Mouse (Mus musculus): ENCODE measurements around the gene Mfsd4a.
A peak's percentile ranks its signal among the peaks of the same experiment; 100 is the strongest.

The Mfsd4a gene

DNA sequence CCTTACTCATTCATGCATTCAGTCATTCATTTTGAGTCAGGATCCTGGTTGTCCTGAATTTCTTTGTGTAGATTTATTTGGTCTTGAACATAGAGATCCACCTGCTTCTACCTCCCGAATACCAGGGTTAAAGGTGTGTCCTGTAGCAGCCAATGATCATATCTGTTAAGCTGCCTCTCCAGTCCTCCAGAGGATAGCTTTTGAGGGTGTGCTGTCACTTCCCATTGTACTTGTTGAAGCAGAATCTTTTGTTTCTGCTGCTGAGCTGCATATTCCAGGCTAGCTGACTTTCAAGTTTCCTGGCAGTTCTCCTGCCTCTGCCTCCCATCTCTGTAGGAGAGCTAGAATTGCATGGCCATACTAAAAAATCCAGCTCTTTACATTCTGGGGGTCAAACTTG is 51.2 kb downstream of the Mfsd4a start:
- no peak for DNase-seq (ENCODE audit: low read depth, low spot score)

DNA sequence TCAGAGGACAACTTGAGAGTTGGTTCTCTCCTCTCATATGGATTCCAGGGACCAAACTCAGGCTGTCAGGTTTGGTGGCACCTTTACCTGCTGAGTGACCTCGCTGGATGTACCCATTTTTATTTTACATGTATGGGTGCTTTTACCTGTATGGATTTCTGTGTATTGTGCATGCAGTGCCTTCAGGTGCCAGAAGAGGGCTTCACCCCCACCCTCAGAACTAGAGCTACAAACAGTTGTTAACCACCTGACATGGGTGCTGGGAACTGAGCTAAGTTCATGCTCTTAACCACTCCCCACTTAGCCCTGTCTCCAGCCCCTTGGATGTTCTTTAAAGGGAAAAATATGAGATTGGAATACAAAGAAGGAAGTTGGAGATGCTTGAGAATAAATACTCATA is 53.1 kb downstream of the Mfsd4a start:
- no peak for DNase-seq (ENCODE audit: low read depth, low spot score)

DNA sequence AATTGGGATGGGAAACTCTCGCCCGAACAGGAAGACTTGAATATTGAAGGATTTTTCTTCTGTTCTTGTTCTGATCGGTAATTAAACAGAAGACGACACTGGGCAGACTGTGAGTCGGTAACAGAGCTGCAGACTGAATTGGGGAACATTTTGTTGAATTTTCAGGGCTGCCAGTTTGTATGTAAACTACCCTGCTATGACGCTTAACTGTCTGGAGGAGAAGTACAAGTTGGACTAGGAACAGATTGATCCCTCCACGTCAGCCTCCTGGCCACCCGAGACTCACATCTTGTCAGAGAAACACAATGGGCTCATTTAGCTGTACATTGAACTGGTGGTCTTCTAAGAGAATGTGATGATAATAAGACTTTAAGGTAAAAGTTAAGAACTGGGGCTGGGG is 55.0 kb downstream of the Mfsd4a start:
- DNase-seq (ENCODE audit: low read depth, low spot score), result no peak

DNA sequence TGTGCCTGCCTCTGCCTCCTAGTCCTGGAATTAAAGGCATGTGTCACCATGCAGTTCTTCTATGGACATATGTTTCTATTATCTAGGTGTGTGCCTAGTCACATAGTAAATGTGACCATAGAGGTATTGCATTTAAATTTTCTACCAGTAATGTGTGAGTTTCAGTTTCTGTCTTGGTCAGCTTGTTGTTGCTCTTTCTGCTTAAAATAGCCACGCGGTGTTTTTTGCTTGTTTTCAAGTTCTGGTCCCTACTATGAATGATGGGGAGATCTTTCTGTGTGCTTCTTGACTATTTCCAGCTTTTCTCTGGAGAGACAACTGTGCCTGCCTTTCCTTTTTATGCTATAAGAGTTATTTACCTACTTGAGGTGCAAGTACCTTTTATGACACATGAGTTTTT is 56.1 kb downstream of the Mfsd4a start:
- DNase-seq (ENCODE audit: low read depth, low spot score), result no peak

DNA sequence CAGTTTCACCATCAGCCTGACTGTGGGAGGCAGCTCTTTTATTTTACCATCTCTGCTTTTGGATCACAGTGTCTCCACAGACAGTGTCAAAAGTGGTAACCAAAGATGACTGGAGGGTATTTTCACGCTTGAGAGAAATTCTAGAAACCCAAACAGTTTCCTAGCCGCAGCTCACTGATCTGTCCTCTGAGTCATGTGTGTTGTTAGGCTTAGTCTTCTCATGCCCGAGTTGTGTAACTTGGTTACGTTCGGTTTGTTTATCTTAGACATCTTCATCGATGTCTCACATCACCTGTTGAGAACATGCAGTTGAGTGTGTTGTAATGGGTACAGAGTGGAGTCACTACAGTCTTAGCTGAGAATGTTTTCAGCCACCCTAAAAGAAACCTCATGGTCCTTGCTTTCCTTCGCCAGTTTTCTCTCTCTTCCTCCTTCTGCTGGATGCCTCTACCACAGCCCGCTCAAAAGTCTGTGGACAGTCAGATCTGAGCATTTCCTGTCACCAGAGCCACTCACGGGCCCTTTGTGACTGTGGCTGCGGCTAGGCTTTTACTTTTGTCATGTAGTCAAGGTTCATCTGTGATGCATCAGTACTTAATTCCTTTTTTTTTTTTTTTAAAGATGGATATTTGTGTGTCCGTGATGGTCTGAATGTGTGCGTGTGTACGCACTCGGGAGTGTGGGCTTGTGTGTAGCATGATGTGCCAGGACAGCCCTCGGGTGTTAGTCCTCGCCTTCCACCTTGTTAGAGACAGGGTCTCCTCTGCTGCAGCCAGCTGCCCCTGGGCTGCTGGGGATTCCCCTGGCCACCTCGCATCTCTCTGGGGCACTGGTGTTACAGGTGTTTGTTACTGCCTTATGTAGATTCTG is 57.0 kb downstream of the Mfsd4a start:
- DNase-seq (ENCODE audit: low read depth, low spot score), result no peak

DNA sequence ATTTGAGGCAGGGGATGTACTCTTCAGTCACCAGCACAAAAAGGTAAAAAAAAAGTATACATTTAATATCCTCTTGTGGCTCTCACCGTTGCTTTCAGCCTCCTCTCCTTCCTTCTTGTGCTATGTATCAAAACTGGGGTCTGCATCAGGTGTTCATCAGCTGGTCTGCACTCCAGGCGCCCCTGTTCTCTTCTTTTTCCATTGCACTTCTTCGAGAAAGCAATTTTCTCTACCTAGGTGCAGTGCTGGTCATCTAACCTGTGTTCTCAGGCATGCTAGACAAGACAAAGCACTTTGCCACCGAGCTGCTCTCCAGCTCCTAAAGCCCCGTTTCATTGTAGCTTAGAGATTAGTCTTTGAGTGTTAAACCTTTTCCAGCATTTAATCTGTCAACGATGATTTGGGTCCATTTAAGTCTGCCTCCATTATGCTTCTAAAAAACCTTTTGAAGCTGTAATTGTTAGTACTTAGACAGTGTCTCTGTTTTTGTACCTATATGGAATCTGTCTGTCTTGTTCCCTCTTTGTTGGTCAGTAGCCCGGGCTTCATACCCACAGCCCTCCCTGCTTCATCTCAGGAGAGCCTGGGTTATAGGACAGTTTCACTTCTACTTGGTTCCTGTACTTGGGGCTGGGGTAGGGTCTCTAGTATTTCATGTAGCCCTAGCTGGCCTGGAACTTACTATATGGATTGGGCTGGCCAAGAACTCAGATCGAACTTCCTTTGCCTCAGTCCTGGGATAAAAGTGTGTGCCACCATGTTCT is 58.8 kb downstream of the Mfsd4a start:
- DNase-seq (ENCODE audit: low read depth, low spot score), result no peak

DNA sequence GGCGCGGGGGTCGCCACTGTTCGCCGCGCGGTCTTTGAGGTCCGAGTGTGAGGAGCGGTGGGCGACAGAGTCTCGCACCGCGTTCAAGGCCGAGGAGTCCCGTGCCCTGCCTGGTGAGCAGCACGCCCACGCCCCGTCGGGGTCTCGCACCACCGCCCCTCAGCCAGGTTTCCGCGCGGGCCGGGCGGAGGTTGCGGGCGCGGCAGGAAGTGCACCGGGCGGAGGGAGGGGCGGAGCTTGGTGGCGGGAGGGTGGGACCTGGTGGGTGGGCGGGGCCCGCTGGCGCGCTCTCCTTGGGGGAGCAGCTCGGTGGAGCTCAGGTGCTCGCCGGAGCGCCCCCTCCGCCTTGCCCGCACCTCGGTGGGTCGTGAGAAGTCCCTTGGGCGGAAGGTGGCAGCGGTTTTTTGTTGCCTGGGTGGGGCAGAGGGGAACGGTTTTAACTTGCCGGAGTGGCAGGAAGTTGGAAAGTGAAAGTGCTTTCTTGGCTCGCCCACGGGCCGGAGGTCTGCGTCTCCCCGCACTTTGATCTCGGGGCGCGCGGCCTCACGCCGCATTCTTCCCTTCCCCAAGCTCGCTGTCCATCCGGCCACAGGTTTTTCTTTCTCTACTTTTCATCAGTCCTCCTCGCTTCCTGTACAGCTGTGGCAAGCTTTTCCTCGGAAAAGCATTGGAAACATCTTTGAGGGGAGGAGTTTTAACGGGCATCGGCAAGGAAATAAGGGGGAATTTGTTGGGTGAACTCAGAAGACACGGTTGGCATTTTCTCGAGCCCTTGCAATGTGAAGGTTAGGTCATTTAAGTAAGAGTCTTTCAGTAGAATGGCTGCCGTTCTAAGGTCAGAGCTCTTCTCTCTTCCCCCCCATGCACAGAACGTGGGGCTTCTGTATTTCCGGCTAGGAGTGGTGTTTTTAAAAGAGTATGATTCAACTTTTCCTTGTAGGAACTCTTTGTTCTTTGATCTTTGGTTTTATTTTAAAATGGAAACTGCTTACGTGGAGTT is 59.7 kb downstream of the Mfsd4a start:
- peak; percentile 79 for DNase-seq (ENCODE audit: low read depth, low spot score)

DNA sequence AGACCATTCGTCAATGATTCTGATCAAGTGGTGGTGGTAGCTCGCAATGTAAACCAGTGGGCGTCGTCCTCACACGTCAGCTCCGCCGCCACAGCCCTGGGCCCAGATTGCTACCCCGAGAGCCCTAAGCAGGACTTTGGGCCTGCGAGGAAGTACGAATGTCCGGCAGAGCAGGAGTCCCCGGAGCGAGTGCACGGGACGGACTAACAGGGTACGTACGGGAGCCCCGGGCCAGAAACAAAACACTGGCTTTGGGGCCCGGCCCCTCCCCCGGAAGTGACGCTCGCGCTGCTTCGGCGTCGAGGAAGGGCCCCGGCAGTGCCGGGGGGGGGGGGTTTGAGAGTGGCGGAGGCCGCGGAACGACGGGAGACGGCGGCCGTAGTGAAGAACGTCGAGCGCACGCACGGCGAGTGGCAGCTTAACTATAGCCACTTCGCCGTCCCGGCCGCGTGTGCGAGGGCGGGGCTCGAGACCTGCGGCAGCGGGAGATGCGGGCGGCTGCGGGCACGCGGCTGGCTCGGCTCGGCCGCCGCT is 60.5 kb downstream of the Mfsd4a start, which contains the start of gene Elk4:
Gene Elk4 (plus strand): TSS at position 326 of the 534 bp plus-strand sequence.
- peak; percentile 83 for DNase-seq (ENCODE audit: low read depth, low spot score)

DNA sequence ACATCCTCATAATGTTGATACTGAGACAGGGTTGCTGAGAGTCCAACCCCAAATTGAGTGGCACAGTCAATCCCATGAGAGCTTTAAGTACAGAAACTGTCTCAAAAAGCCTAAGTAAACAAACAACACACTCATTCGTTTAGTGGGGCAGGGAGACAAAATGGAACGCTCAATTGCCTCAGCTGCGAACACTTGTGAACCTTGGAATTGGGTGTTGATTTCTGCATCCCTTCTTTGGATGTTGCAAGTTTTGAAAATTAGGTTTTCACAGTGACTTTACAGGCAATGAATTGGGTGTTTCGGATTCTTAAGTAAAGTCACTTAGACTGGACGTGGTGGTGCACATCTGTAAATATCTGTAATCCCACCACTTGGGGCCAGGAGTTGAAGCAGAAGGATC is 61.1 kb downstream of the Mfsd4a start:
- no peak for DNase-seq (ENCODE audit: low read depth, low spot score)

DNA sequence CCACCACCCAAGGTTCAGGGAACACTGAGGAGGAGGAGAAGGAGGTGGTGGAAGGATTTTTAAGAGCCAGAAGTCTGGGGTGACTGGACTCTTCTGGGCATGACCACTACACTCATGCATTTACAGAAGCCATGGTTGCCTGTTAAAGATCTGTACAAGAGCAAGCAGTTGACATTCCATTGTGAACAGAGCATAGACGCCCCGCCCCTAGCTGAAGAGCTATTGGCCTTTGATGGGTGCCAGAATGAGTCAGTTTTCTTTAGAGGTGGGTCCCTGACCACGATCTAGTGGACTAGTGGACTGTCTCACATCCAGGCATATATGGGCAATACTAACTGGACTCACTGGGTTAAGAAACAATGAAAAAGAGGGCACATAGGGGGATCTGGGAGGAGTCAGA is 61.8 kb downstream of the Mfsd4a start:
- no peak for DNase-seq (ENCODE audit: low read depth, low spot score)

DNA sequence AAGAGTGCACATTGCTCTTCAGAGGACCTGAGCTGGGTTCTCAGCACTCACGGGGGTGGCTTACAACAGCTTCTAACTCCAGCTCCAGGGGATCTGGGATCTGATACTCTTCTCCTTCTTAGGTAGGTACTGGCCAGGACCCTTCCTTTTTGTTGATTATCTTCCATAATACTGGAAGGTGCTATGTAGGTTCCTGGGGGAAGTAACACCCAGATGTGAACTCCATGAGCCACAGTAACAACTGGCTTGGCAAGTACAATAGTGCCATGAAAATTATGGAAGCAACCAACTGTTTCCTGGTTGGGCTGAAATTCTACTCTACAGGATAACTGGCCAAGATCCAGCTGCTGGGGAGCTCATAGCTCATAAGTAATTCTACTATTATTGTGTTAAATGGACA is 62.4 kb downstream of the Mfsd4a start:
- no peak for DNase-seq (ENCODE audit: low read depth, low spot score)

DNA sequence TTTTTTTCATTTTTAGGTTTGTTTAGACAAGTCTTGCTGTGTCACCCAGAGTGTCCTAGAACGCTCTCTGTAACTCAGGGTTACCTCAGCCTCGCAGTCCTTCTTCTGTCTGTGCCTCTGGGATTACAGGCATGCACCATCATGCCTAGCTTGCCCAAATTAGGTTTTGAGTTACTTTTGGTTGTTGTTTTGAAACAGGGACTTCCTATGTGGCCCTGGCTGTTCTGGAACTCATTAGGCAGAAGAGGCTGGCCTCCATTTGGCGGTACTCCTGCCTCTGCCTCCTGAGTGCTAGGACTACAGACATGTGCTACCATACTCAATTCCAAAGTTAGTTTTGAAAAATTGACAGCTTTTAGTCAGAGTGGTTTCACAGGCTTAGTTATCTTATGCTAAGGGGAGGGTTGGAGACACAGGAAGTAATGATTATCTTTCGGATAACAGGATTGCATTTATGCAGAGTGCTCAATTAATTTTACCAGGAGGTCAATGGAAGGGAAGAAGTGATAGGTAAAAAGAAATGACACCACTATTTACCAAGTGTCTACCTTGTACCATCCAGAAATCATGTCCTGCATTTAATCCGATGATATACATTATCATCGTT is 63.2 kb downstream of the Mfsd4a start:
- no peak for DNase-seq (ENCODE audit: low read depth, low spot score)

DNA sequence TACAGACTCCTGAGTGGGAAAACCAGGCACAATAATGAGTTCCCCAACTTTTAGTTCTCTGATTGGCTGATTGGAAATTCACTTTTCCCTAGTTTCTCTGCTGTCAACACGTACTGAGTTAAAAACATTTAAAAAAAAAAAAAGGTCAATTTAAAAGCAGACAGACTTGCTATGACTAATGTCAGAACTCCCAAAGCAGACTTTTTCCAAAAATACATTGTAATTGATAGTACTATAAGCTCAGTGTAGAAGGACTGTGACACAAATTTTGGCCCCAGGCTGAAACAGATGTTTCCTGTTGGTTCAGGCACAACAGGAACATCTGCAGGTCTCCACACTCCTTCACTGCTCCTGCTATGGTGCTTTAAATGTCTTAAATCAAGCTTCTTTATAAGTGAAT is 64.0 kb downstream of the Mfsd4a start:
- DNase-seq (ENCODE audit: low read depth, low spot score), result no peak

DNA sequence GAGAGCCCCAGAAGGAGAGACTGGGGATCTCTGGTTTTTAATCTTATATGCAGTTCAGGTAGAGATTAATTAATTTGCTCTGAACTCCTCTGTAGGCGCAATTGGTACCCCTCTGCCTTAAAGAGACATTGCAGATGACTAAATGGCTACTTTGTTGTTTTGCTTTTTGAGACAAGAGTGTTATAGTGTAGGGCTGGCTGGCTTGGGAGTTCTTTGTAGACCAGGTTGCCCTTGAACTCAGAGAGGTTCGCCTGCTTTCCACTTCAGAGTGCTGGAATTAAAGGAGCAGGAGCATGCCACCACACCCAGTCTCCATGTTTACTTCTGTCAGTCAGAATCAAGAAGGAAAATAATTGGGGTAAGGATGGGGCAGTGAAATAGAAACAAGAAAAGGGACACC is 64.8 kb downstream of the Mfsd4a start:
- no peak for DNase-seq (ENCODE audit: low read depth, low spot score)

DNA sequence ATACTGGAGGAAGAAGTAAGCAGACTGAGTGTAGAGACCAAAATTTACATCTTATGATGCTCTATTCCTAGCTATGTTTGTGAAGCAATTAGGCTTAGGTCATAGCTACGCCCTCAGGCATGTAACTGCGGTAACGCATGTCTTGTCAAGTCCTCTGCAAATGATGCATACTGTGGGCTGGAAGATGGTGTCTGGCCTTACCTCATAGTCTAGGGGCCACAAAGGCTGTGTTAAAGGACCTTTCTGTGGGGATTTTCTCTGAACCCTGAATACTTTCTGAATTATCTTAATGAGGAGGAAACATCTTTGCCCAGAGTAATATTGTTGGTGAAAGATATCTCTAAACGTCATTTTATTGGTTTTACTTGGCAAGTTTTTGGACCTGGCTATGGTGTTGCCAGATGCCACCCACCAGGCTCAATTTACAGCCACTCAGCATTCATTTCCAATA is 66.0 kb downstream of the Mfsd4a start:
- DNase-seq (ENCODE audit: low read depth, low spot score), result no peak

DNA sequence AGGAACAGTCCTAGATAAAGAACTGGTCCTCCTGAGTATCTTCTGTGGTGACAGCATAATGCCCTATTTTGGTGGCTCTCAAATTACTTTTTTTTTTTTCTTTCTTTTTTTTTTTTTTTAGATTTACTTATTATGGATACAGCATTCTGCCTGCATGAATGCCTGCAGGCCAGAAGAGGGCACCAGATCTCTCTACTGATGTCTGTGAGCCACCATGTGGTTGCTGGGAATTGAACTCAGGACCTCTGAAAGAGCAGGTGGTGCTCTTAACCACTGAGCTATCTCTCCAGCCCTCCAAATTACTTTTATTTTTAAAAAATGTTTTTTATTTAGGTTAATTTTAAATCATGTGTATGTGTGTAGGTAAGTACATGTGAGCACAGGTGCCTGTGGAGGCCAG is 67.4 kb downstream of the Mfsd4a start:
- DNase-seq (ENCODE audit: low read depth, low spot score), result no peak

DNA sequence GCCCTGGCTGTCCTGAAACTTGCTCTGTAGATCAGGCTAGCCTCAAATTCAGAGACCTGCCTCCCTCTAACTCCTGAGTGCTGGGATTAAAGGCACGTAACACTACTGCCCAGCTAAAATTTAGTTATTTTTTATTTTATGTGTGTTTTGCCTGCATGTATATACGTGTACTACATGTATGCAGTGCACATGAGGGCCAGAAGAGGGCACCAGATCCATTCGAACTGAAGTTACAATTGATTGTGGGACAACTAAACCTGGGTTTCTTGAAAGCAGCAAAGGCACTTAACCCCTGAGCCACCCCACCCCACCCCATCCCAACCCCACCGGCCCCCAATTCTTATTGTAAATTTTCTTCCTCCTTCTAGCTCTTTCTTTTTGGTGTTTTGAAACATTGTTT is 72.8 kb downstream of the Mfsd4a start:
- DNase-seq (ENCODE audit: low read depth, low spot score), result no peak

DNA sequence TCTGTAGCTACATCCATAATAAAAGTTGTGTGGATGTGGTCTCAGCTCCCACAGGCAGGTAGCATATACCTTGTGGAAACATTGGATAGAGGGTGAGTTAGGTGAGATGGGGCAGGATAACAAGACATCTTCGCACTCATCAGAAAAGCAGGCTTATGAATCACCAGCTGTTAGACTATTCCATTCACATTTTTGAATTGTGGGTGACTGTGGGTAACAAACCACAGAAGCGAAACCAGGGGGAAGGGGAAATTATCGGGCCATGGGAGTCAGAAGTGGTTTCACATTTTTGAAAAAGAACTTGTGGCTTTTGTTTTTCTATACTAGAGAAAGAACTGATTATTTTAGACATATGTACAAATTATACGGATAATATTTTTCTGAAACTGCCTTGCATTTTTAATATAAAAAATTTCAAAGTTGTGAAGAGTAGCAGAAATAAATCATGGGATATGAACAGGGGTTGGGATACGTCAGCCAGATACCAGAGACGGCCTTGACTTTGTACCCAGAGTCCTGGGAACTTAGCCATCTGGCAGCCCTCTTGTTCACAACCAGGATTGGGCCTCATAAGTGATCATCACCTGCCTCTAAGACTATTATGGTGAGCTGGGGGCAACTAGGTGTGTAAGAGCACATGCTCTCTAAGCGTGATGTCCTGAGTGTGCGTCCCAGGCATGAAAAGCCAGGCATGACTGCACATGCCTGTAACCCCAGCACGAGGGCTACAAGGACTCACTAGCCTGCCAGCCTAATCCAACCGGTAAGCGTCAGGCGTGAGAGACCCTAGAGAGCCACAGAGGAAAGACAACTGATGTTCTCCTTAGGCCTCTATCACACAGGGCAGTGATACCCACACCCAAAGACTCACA is 74.5 kb downstream of the Mfsd4a start:
- no peak for DNase-seq (ENCODE audit: low read depth, low spot score)

DNA sequence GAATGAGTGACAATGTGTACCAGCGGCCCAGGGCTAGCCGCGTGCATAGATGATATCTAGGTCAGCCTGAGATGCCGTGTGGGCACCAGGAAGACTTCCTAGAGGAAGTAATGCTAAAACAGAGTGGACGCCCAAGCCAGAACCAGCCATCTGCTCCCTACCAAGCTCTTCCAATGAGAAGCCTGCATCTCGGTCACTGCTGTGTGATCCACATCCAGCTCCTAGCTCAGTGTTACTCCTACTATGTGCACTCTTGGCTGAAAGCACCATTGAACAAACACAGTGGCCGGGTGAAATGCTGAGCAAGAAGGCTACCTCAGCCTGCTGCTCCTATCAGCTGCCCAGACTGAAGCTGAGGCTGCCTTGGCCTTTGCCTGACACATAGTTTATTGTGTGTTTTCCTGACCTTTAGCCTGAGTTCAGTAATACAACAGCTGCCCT is 75.3 kb downstream of the Mfsd4a start:
- DNase-seq (ENCODE audit: low read depth, low spot score), result no peak
